23 mouse cellular contexts compared by ENCODE assay signal in genomic region chr12:25224644-25225043, GRCm38 (mm10).
DNase-seq lines count a peak whose midpoint lies in the region; ATAC-seq and TF ChIP-seq lines count a peak whose summit lies in the region.
"Had no signal": no experiment of that assay in that cellular context is flagged by ENCODE, and none has a peak within 500 bp of the region (broad histone marks: within the 10 kb centered on the region; RNA-seq: fewer than 3 reads in every experiment).

No protein-coding gene starts in this region.

- H3K4me1 ChIP-seq in heart, postnatal 0 days (ENCODE audit: control insufficient read depth, insufficient read depth), result no peaks in the 10 kb centered on the region
- H3K4me1 ChIP-seq in heart, embryonic 10.5 days, result peaks cover 15% of the 10 kb centered on the region
- H3K4me1 ChIP-seq in liver, adult 2 months (ENCODE audit: control insufficient read depth, insufficient read depth, low read length), result peaks cover 38% of the 10 kb centered on the region
- no peaks in the 10 kb centered on the region for H3K4me1 ChIP-seq in liver, embryonic 11.5 days (replicated peaks; ENCODE audit: control insufficient read depth, insufficient read depth, low read length)
- peaks cover 10% of the 10 kb centered on the region; the same call in 1 of the 2 replicates for H3K4me1 ChIP-seq in hindbrain, embryonic 13.5 days (replicated peaks)
- H3K4me1 ChIP-seq: forebrain, embryonic 13.5 days; limb, embryonic 15.5 days; neural tube, embryonic 15.5 days had no signal

- H3K27ac ChIP-seq in heart, postnatal 0 days (ENCODE audit: low read depth), result no peak overlapping the region
- H3K27ac ChIP-seq in heart, embryonic 10.5 days, result no peak overlapping the region
- H3K27ac ChIP-seq in liver, adult 2 months (replicated peaks; ENCODE audit: insufficient read depth, low read depth, low read length), result peak overlapping the region; percentile 86
- no peak overlapping the region for H3K27ac ChIP-seq in liver, embryonic 11.5 days (ENCODE audit: low read depth, low read length)
- no peak overlapping the region for H3K27ac ChIP-seq in hindbrain, embryonic 13.5 days
- H3K27ac ChIP-seq: embryonic facial prominence, embryonic 13.5 days; forebrain, embryonic 13.5 days; hindbrain, postnatal 0 days; limb, embryonic 15.5 days; neural tube, embryonic 15.5 days had no signal

- no peak overlapping the region for H3K4me3 ChIP-seq in heart, postnatal 0 days (ENCODE audit: low read depth, low read length)
- no peak overlapping the region for H3K4me3 ChIP-seq in heart, embryonic 10.5 days
- H3K4me3 ChIP-seq in liver, adult 2 months (ENCODE audit: insufficient read depth, low read depth, low read length), result no peak overlapping the region
- H3K4me3 ChIP-seq in liver, embryonic 11.5 days (ENCODE audit: low read depth, low read length), result no peak overlapping the region
- no peak overlapping the region for H3K4me3 ChIP-seq in hindbrain, embryonic 13.5 days
- H3K4me3 ChIP-seq: embryonic facial prominence, embryonic 13.5 days; erythroblast, embryonic 14.5 days; forebrain, embryonic 13.5 days; limb, embryonic 15.5 days; neural tube, embryonic 15.5 days had no signal

- H3K27me3 ChIP-seq in heart, postnatal 0 days (ENCODE audit: control insufficient read depth, insufficient read depth, low read length), result no peaks in the 10 kb centered on the region
- 0 out of 2 replicates have a peak, but pooled peaks cover 3% of the 10 kb centered on the region for H3K27me3 ChIP-seq in heart, embryonic 10.5 days (ENCODE audit: insufficient read depth, poor library complexity, severe bottlenecking)
- H3K27me3 ChIP-seq in liver, adult 2 months (ENCODE audit: control insufficient read depth, insufficient read depth, low read length), result no peaks in the 10 kb centered on the region
- H3K27me3 ChIP-seq in liver, embryonic 11.5 days (replicated peaks; ENCODE audit: control insufficient read depth, insufficient read depth, low read length), result no peaks in the 10 kb centered on the region
- H3K27me3 ChIP-seq in hindbrain, embryonic 13.5 days, result peaks cover 8% of the 10 kb centered on the region; the same call in 1 of the 2 replicates
- H3K27me3 ChIP-seq: embryonic facial prominence, embryonic 13.5 days; forebrain, embryonic 13.5 days; limb, embryonic 15.5 days; neural tube, embryonic 15.5 days had no signal

- DNase-seq in heart, postnatal 0 days (ENCODE audit: low spot score), result no peak
- DNase-seq in heart, embryonic 10.5 days (ENCODE audit: low spot score), result no peak
- DNase-seq in liver, adult 2 months (ENCODE audit: extremely low read depth, low read depth, low spot score), result peak; percentile 72
- no peak for DNase-seq in liver, embryonic 11.5 days (ENCODE audit: low spot score)
- DNase-seq in kidney, adult 9 months, result peak; percentile 87
- peak; percentile 45 to 67 for DNase-seq in kidney, postnatal 4 days
- no peak for DNase-seq in urinary bladder, postnatal 10 days (ENCODE audit: low spot score)
- DNase-seq: adrenal gland, postnatal 25 days; cerebellum, adult 8-10 months; cerebellum, postnatal 36 days; embryo, embryonic 11 days; left cerebral cortex, postnatal 4 days; lung, adult 18-20 months; right cerebral cortex, postnatal 14 days; thymus, postnatal 25 days had no signal

- no peak for ATAC-seq in heart, postnatal 0 days (ENCODE audit: insufficient read depth, low read depth)
- ATAC-seq in liver, embryonic 11.5 days (replicated peaks; ENCODE audit: low FRiP score), result no peak
- ATAC-seq in hindbrain, embryonic 13.5 days (ENCODE audit: low FRiP score), result no peak
- ATAC-seq: forebrain, embryonic 13.5 days; hindbrain, postnatal 0 days had no signal

- H3K79me2 ChIP-seq in liver, adult 2 months (ENCODE audit: control insufficient read depth, insufficient read depth, low read length), result no peaks in the 10 kb centered on the region

- H3K4me2 ChIP-seq in heart, postnatal 0 days (ENCODE audit: low read depth, low read length), result no peak overlapping the region
- H3K4me2 ChIP-seq in liver, embryonic 11.5 days, result no peak overlapping the region
- no peak overlapping the region for H3K4me2 ChIP-seq in hindbrain, embryonic 13.5 days
- H3K4me2 ChIP-seq: embryonic facial prominence, embryonic 13.5 days; forebrain, embryonic 13.5 days; limb, embryonic 15.5 days; midbrain, embryonic 11.5 days; neural tube, embryonic 15.5 days had no signal

- no peak for TF ChIP-seq POLR2A in liver, adult 2 months (IDR thresholded peaks at IDR 0.05; ENCODE audit: extremely low read depth, insufficient read depth, low read length)

- no peaks in the 10 kb centered on the region for H3K36me3 ChIP-seq in heart, postnatal 0 days (replicated peaks; ENCODE audit: control insufficient read depth, insufficient read depth, low read length)
- H3K36me3 ChIP-seq in heart, embryonic 10.5 days, result no peaks in the 10 kb centered on the region
- no peaks in the 10 kb centered on the region for H3K36me3 ChIP-seq in liver, adult 2 months (ENCODE audit: control insufficient read depth, insufficient read depth, low read length)
- H3K36me3 ChIP-seq in liver, embryonic 11.5 days (ENCODE audit: control insufficient read depth, insufficient read depth, low read length), result no peaks in the 10 kb centered on the region
- no peaks in the 10 kb centered on the region for H3K36me3 ChIP-seq in hindbrain, embryonic 13.5 days
- H3K36me3 ChIP-seq: embryonic facial prominence, embryonic 13.5 days; limb, embryonic 15.5 days; neural tube, embryonic 15.5 days had no signal

- no peak for TF ChIP-seq EP300 in heart, postnatal 0 days (IDR thresholded peaks at IDR 0.05; ENCODE audit: low read depth)

- peak; percentile 35 for TF ChIP-seq CTCF in heart, postnatal 0 days (IDR thresholded peaks at IDR 0.05; ENCODE audit: low read depth)
- TF ChIP-seq CTCF in liver, adult 2 months (IDR thresholded peaks at IDR 0.05; ENCODE audit: low read depth, low read length), result peak; percentile 89

- WGBS in heart, postnatal 0 days, result 77% methylated on average over 4 of the region's 4 CpGs
- 83% methylated on average over 4 of the region's 4 CpGs for WGBS in heart, embryonic 10.5 days
- WGBS in liver, adult 2 months, result 27% methylated on average over 4 of the region's 4 CpGs
- WGBS in liver, embryonic 11.5 days, result 76% methylated on average over 4 of the region's 4 CpGs
- WGBS in hindbrain, embryonic 13.5 days, result 93% methylated on average over 4 of the region's 4 CpGs

- no peaks in the 10 kb centered on the region for H3K9me3 ChIP-seq in heart, postnatal 0 days (replicated peaks; ENCODE audit: control insufficient read depth, low read length)
- no peaks in the 10 kb centered on the region for H3K9me3 ChIP-seq in heart, embryonic 10.5 days
- H3K9me3 ChIP-seq in liver, embryonic 11.5 days (ENCODE audit: control insufficient read depth, low read length), result no peaks in the 10 kb centered on the region
- H3K9me3 ChIP-seq in hindbrain, embryonic 13.5 days, result no peaks in the 10 kb centered on the region
- H3K9me3 ChIP-seq: embryonic facial prominence, embryonic 13.5 days; limb, embryonic 15.5 days; neural tube, embryonic 15.5 days had no signal

- H3K9ac ChIP-seq in heart, postnatal 0 days (replicated peaks; ENCODE audit: low read depth, low read length), result no peak overlapping the region
- H3K9ac ChIP-seq in liver, adult 2 months (ENCODE audit: low read depth, low read length), result no peak overlapping the region
- no peak overlapping the region for H3K9ac ChIP-seq in liver, embryonic 11.5 days (ENCODE audit: low read depth, low read length)
- H3K9ac ChIP-seq in hindbrain, embryonic 13.5 days, result no peak overlapping the region
- H3K9ac ChIP-seq: embryonic facial prominence, embryonic 13.5 days; forebrain, embryonic 13.5 days; limb, embryonic 15.5 days; neural tube, embryonic 15.5 days had no signal

Comparison
In these comparisons a context has a peak if more than half of its experiments do, and no peak if none do; other contexts are left out.
1. DNase-seq: peak in liver, adult 2 months (single experiment), kidney, adult 9 months (single experiment) and kidney, postnatal 4 days (2 of 2); none in heart, postnatal 0 days (single experiment), heart, embryonic 10.5 days (single experiment), liver, embryonic 11.5 days (single experiment) and urinary bladder, postnatal 10 days (single experiment).